Mouse (Mus musculus) forebrain, embryonic 11.5 days (tissue): ENCODE results near the gene Nle1. TPM values are rescaled to one million over a fixed set of nuclear protein-coding genes. Genes with fewer than 3 reads are reported as not detected.
"Not testable (repeated sequence)": the region's sequence is repeated elsewhere in the genome, so short reads cannot be mapped to it uniquely, and the experiment has no call there.

Source experiments
- ATAC-seq: fragments of 200-750 bp; cut with Nextera tagmentation; replicated peaks from 2 replicates; pipeline ENCODE4 v1.8.0; 2017; ENCODE audit warnings: moderate TSS enrichment; ENCODE audit not compliant: low FRiP score
- DNase-seq: peaks from one replicate; pipeline ENCODE4 v3.0.0-alpha.2; 2017; ENCODE audit warnings: low spot score
- H3K27ac ChIP-seq: fragments of 300-500 bp; sonication (generic); 2 replicates; pipeline ENCODE4 v1.5.1; 2014; ENCODE audit warnings: low read depth, low read length
- H3K27me3 ChIP-seq: fragments of 300-500 bp; sonication (generic); 2 replicates; pipeline ENCODE4 v1.6.1; 2014; ENCODE audit warnings: mild to moderate bottlenecking, low read length, mixed read lengths; ENCODE audit not compliant: control insufficient read depth, insufficient read depth
- H3K36me3 ChIP-seq: fragments of 300-500 bp; sonication (generic); 2 replicates; pipeline ENCODE4 v1.6.1; 2014; ENCODE audit warnings: mild to moderate bottlenecking, low read length, moderate library complexity, mixed read lengths; ENCODE audit not compliant: control insufficient read depth, insufficient read depth
- H3K4me1 ChIP-seq: fragments of 300-500 bp; sonication (generic); replicated peaks from 2 replicates; pipeline ENCODE4 v1.6.1; 2014; ENCODE audit warnings: low read length, mixed read lengths; ENCODE audit not compliant: control insufficient read depth, insufficient read depth
- H3K4me2 ChIP-seq: fragments of 300-500 bp; sonication (generic); 2 replicates; pipeline ENCODE4 v1.6.1; 2014; ENCODE audit warnings: low read depth, mild to moderate bottlenecking, low read length, moderate library complexity, mixed read lengths; ENCODE audit not compliant: severe bottlenecking
- H3K4me3 ChIP-seq: fragments of 300-500 bp; sonication (generic); 2 replicates; pipeline ENCODE4 v1.5.1; 2014; ENCODE audit warnings: low read depth, low read length
- H3K9ac ChIP-seq: fragments of 300-500 bp; sonication (generic); 2 replicates; pipeline ENCODE4 v1.6.1; 2014; ENCODE audit warnings: low read length
- H3K9me3 ChIP-seq: fragments of 300-500 bp; sonication (generic); 2 replicates; pipeline ENCODE4 v1.6.1; 2016; ENCODE audit warnings: low read length, mixed read lengths; ENCODE audit not compliant: control insufficient read depth
- WGBS: fragments of 180-500 bp; shearing (Covaris S2); extraction: QIAGEN DNeasy Blood & Tissue Kit; methylation state at CpG from one replicate; pipeline ENCODE4 v1.1.7; 2014; 5-methylcytosine and 5-hydroxymethylcytosine counted together
- polyA plus RNA-seq: library from polyadenylated mRNA; unstranded; fragments of >200 nt; fragmentation: Nextera tagmentation; extraction: Ambion mirVana; gene quantifications from 2 replicates; pipeline ENCODE4 v1.2.1, GENCODE M21; 2014

The Nle1 gene
- polyA plus RNA-seq, 1 experiment from 2014 or later: 34.8 TPM

DNA sequence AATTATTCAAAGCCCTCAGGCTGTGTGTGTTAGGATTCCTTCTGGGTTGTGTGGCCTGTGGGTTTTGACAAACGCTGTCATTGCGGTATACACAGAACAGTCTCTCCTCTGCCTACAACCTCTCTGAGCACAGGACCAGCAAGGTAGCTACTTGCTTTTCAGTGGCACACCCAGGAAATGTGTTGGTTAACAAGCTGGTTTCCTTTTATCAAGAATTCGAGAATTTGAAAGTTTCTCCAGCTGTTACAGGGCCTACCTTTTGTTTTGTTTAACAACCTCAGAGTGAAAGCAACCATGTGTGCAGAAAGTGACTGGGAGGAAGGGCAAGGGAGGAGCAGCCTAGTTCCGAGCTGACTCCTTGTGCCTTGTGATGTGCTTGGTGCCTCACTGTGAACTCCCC is 39.2 kb upstream of the Nle1 start:
- Histone ChIP-seq H3K9me3 (no peaks in the 10 kb centered on the region), H3K4me2 (no peak overlapping the region), H3K27ac (no peak overlapping the region), H3K4me1 (no peaks in the 10 kb centered on the region), H3K4me3 (no peak overlapping the region), H3K9ac (no peak overlapping the region), H3K36me3 (no peaks in the 10 kb centered on the region), H3K27me3 (peaks cover 22% of the 10 kb centered on the region)
- ATAC-seq (no peak), DNase-seq (no peak)
- 45% methylated on average over 4 of the region's 4 CpGs for WGBS

DNA sequence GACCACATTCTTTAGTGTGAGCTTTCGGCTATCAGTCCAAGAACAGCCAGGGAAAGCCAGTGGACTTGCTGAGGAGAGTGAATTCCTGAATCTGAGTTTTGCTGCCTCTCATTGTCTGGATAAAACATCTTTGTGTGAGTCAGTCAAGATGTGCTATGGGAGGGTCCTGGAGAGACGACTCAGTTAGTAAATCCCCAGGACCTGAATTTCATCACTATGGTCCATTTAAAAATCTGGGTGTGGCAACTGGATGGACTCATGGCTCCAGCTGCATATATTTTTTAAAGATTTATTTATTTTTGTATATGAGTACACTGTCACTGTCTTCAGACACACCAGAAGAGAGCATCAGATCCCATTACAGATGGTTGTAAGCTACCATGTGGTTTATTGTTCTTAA is 37.4 kb upstream of the Nle1 start:
- no peaks in the 10 kb centered on the region for H3K4me1 ChIP-seq

GRCm38 (mm10) chr11:82943336-82943735 is 35.1 kb upstream of the Nle1 start:
- no peak for DNase-seq
- Histone ChIP-seq H3K4me3 (no peak overlapping the region), H3K36me3 (no peaks in the 10 kb centered on the region), H3K4me2 (no peak overlapping the region), H3K27ac (no peak overlapping the region), H3K4me1 (no peaks in the 10 kb centered on the region), H3K9ac (no peak overlapping the region), H3K9me3 (no peaks in the 10 kb centered on the region), H3K27me3 (no peaks in the 10 kb centered on the region)
- ATAC-seq: no peak
- WGBS: 68% methylated on average over 6 of the region's 6 CpGs

More for the DNA sequence above, 37.4 kb upstream of the Nle1 start:
- DNase-seq (no peak), ATAC-seq (no peak)
- Histone ChIP-seq H3K36me3 (no peaks in the 10 kb centered on the region), H3K9ac (no peak overlapping the region), H3K4me3 (no peak overlapping the region), H3K27me3 (peaks cover 6% of the 10 kb centered on the region), H3K9me3 (no peaks in the 10 kb centered on the region), H3K27ac (no peak overlapping the region), H3K4me2 (no peak overlapping the region)
- 63% methylated on average over 2 of the region's 2 CpGs for WGBS

DNA sequence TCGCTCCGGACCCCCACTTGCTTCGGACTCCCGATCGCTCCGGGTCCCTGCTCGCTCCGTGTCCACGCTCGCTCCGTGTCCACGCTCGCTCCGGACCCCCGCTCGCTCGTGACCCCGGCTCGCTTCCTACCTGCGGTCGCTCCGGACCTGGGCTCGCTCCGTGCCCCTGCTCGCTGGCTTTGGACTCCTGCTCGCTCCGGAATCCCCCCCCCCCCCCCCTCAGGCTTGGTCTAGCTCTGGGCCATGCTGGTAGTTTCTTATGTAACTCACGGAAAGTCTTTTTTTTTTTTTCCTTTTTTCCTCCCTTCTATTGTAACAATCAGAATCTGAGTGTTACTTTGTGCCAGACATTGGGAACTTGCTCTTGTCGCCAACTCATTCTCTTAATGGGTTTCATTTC is 25.0 kb upstream of the Nle1 start:
- H3K27me3 ChIP-seq: peaks cover 45% of the 10 kb centered on the region
- peak overlapping the region; percentile 96 for H3K4me2 ChIP-seq
- DNase-seq (no peak), ATAC-seq (no peak)
- peak overlapping the region; percentile 45 for H3K4me3 ChIP-seq
- no peaks in the 10 kb centered on the region; the same call in 1 of the 2 replicates for H3K4me1 ChIP-seq
- no peaks in the 10 kb centered on the region for H3K9me3 ChIP-seq
- H3K9ac ChIP-seq: peak overlapping the region; percentile 35
- H3K36me3 ChIP-seq: no peaks in the 10 kb centered on the region
- WGBS: 2% methylated on average over 29 of the region's 29 CpGs
- H3K27ac ChIP-seq: no peak overlapping the region

GRCm38 (mm10) chr11:82931671-82932450 is 23.6 kb upstream of the Nle1 start:
- Histone ChIP-seq H3K27me3 (peaks cover 48% of the 10 kb centered on the region), H3K4me3 (peak overlapping the region; percentile 45), H3K9ac (peak overlapping the region; percentile 37; the same call in 1 of the 2 replicates), H3K4me2 (peak overlapping the region; percentile 96)
- not testable (repeated sequence) for ATAC-seq, DNase-seq, H3K4me1 ChIP-seq, H3K36me3 ChIP-seq, H3K27ac ChIP-seq, H3K9me3 ChIP-seq
- WGBS: under 1% methylated on average over 118 of the region's 119 CpGs

DNA sequence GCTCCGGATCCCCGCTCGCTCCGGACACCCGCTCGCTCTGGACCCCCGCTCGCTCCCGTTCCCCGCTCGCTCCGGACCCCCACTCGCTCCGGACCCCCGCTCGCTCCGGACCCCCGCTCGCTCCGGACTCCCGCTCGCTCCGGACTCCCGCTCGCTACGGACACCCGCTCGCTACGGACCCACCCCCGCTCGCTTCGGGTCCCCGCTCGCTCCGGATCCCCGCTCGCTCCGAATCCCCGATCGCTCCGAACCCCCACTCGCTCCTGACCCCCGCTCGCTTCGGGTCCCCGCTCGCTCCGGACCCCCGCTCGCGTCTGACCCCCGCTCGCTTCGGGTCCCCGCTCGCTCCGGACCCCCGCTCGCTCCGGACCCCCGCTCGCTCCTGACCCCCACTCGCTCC is 22.9 kb upstream of the Nle1 start:
- Histone ChIP-seq H3K27me3 (peaks cover 48% of the 10 kb centered on the region), H3K9ac (peak overlapping the region; percentile 37; the same call in 1 of the 2 replicates), H3K4me3 (peak overlapping the region; percentile 45), H3K4me2 (peak overlapping the region; percentile 96)
- H3K36me3 ChIP-seq, H3K4me1 ChIP-seq, DNase-seq, H3K27ac ChIP-seq, H3K9me3 ChIP-seq, ATAC-seq: not testable (repeated sequence)
- WGBS: 1% methylated on average over 60 of the region's 63 CpGs

- H3K27ac ChIP-seq, H3K9me3 ChIP-seq, DNase-seq, H3K9ac ChIP-seq, H3K36me3 ChIP-seq, ATAC-seq, H3K4me1 ChIP-seq: not testable (repeated sequence)
- peak overlapping the region; percentile 96 for H3K4me2 ChIP-seq
- peak overlapping the region; percentile 45 for H3K4me3 ChIP-seq
- H3K27me3 ChIP-seq: peaks cover 45% of the 10 kb centered on the region
- 1% methylated on average over 83 of the region's 85 CpGs for WGBS
Observed at GRCm38 (mm10) chr11:82930391-82930955, 22.3 kb upstream of the Nle1 start.

- Histone ChIP-seq H3K4me3 (no peak overlapping the region), H3K27ac (no peak overlapping the region), H3K27me3 (peaks cover 42% of the 10 kb centered on the region), H3K4me1 (no peaks in the 10 kb centered on the region; the same call in 1 of the 2 replicates), H3K9me3 (no peaks in the 10 kb centered on the region), H3K36me3 (no peaks in the 10 kb centered on the region), H3K4me2 (no peak overlapping the region), H3K9ac (no peak overlapping the region)
- 48% methylated on average over 3 of the region's 3 CpGs for WGBS
- ATAC-seq (no peak), DNase-seq (no peak)
Observed at GRCm38 (mm10) chr11:82929633-82929950, 21.4 kb upstream of the Nle1 start.
